Mouse (Mus musculus): Measurements from ENCODE around the gene Ier3.
A peak's percentile ranks its signal among the peaks of the same experiment; 100 is the strongest.

Gene Ier3

DNA sequence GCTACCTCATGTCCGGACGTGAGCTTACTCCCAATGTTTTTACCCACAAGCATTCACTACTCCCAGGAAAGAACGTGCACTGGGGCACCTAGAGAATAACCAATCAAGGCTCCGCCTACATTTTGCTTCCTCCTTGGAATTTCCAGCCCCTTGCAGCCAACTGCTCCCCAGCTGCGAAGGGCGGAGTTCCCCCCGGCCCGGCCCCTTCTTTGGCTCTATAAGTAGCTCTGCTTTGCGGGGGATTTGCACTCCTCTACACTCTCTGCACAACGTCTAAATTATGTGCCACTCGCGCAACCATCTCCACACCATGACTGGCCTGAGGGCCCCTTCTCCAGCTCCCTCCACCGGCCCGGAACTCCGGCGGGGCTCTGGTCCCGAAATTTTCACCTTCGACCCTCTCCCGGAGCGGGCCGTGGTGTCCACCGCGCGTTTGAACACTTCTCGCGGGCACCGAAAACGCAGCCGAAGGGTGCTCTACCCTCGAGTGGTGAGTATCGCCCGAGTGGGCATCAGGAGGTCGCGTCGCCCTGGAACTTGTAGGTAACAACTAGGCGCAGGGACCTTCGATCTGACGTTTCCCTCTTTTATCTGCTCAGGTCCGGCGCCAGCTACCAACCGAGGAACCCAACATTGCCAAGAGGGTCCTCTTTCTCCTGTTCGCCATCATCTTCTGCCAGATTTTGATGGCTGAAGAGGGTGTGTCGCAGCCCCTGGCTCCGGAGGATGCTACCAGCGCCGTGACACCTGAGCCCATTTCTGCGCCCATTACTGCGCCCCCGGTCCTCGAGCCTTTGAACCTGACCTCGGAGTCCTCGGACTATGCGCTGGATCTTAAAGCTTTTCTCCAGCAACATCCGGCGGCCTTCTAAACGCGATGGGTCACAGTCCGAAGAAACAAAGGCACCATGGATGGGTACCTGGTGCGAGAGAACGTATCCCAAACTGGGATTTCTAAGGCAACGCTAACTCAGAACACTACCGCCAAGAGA is at the start of gene Ier3:
Gene Ier3 (plus strand): TSS at position 246 of the 992 bp plus-strand sequence.
- peak; percentile 30 to 37 for DNase-seq (ENCODE audit: low spot score in 2 of 2)

DNA sequence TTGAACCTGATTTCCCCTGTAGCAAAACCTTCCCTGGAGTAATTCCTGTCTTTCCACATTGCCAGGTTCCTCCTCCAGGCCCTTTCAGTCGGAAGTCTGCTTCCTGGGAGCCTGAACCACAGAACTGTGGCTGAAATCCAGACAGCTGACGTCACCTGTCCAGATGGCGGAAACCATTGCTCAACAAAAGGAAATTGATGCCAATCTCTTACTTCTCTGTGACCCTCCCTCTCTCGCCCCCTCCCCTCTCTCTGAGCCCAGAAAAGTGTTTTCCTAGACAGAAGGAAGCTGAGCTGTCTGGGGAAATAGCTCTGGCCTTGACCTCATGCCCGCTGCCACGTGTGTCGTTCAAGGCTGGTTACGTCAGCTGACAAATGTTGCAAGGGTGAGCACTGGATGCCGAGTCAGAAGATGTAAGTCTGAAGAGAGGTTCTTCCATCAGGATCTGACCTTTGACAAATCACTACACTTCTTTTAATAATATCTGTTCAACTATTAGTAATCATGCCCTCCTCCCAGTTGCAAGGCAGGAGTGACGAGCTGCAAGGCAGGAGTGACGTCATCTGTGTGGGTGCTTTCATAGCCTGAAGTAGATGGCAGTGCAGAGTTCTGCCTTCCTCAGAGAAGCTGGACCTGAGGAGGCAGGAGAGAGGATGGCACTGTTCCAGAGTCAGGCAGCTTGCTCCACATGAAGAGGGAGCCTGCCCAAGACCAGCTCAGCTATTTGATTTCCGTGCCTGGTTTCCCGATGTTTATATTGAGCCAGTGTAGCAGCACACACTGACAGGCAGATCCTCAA is 44.5 kb upstream of the Ier3 start:
- no peak for DNase-seq (ENCODE audit: low spot score in 2 of 2)

DNA sequence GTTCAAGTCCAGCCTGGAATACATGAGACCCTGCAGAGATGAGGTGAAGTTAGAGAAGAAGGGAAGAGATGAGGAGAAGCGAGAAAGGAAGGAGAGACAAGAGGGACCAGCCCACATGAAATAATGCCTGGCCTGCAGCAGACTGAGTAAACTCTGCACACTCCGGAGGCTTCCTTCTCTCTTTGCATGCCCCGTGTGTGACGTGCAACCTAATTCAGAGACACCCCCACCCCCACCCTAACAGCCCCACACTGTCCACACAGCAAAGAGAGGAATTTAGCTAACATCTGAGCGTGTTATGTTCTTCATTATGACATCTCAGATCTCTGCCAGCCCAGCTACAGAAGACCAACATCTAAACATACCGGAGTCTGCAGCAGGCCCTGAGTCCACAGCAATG is 42.5 kb upstream of the Ier3 start:
- DNase-seq (ENCODE audit: low spot score in 2 of 2): no peak

DNA sequence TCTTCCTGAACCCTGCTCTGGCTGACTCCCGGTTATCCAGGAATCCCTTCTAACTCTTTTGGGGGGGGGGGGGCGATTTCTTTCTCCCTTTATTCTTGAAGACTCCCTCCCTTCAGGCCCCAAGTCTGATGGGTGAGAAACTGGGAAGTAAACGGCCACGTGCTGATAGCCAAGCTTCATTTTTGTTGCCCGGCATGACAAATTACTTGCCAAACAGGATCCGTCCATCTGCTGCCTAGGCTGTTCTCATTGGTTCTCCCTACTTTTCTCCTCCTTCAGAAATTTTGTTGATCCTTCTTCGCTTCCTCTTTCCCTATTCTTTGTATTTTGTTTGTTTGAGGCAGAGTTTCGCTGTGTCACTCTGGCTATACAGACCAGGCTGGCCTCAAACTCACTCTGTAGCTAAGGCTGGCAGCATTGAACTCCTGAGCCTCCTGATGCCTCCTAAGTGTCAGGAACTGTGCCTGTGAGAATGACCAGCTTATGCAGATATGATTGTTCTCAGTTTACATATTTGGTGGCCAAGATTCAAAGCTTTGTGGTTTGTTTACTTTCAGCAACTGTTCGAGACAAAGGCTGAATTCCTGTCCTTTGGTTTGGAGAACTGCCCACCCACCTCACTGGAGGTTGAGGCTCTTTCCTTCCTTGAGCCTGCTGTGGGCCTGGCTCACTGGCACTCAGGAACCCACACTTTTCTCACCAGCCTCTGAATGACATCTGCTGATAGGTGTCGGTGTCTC is 41.8 kb upstream of the Ier3 start:
- no peak for DNase-seq (ENCODE audit: low spot score in 2 of 2)

DNA sequence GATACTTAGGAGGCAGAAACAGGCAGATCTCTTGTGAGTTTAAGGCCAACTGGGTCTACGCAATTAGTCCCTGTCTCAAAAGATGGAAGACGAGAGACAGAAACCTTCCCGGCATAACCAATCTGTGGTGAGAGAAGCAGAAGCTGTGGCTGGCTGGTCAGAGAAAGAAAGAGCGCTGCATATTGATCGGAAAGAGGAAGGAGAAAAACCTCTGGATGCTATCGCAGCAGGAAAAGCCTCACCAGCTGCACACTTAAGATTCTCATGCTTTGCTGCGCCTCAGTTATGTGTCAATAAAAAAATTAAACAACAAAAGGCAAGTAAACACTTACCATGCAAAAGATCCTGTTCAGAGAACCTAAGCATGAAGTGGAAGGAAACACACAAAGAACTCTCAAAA is 41.1 kb upstream of the Ier3 start:
- no peak for DNase-seq (ENCODE audit: low spot score in 2 of 2)

DNA sequence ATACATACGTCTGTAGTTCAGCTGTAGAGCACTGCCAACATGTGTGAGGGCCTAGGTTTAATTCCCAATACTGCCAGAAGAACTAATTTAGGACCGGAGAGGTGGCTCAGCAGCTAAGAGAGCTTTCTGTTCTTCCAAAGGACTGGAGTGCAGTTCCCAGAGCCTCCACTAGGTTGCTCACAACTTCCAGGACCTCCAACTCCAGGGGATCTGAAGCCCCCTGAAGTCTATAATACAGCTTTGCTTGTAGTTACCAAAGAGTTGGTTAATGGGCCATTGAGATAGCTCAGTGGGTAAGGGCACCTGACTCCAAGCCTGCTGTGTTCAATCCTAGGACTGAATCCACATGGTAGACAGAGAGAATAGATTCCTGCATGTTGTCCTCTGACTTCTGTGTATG is 39.1 kb upstream of the Ier3 start:
- DNase-seq (ENCODE audit: low spot score in 2 of 2): peak in 1 of 2 experiments; percentile 44

DNA sequence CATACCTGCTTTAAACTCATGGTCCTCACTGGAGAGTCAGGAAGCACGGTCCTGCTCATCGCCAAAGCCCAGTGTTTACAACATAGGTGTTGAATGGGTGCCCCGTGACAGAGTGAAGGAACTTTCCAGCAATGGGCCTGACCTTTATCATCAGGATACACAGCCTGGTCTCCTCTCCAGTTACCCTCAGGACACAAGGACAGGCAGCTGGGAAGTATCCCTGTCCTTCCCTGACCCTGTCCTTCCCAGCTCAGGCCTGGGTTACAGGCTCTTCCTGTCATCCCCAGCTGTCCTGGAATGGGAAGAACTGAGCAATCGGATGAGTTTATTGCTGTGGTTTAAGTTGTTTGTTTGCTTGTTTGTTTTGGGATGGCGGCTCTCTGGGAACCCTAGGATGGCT is 38.6 kb upstream of the Ier3 start:
- no peak for DNase-seq (ENCODE audit: low spot score in 2 of 2)

DNA sequence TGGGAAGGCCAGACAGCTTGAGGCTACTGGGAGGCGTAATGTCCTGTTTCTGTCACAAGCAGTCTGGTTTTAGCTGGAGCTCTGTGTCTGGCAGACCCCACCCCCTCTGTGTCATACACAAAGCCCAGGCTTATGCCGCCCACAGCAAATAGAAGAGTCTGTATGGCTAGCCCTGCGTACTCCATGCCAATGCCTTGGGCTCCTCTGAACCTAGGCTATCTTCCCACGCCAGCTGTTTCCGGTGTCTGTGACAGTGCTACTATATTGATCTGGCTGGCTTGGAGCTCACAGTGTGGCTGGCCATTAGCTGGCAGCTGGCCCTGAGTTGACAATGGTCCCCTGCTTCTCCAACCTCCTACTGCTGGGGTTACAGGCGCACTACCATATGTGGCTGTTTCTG is 37.5 kb upstream of the Ier3 start:
- DNase-seq (ENCODE audit: low spot score in 2 of 2): no peak

DNA sequence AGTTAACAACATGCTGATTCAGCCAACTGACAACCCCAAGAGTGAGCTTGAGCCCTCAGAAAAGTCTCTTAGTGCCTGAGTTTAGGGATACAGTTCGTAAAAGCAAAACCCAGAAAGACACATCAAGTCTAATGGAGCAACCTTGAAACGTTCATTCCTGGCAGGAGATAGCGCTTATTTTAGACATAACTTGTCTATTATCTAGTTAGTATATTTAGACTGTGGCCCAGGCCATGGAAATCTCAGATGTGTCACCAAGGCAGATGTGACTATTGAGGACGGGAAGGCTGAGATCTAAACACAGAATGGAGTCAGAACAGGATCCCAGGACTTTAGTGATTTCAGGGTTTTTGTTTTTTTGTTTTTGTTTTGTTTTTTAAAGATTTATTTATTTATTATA is 36.3 kb upstream of the Ier3 start:
- DNase-seq (ENCODE audit: low spot score in 2 of 2): no peak

DNA sequence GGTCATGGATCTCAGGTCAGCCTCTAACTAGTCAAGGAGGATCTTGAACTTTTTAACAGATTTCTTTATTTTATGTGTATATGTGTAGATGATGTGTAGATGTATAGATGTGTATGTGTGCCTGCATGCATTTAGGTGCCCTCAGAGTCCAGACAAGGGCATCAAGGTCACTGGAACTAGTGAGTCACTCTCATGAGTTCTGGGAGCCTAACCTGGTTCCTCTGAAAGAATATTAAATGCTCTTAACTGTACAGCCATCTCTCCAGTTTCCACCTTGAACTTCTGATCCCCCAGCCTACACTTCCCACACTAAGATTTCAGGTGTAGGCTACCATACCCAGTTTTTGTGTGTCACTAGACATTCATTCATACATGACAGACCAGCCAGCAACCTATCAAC is 34.0 kb upstream of the Ier3 start:
- no peak for DNase-seq (ENCODE audit: low spot score in 2 of 2)

DNA sequence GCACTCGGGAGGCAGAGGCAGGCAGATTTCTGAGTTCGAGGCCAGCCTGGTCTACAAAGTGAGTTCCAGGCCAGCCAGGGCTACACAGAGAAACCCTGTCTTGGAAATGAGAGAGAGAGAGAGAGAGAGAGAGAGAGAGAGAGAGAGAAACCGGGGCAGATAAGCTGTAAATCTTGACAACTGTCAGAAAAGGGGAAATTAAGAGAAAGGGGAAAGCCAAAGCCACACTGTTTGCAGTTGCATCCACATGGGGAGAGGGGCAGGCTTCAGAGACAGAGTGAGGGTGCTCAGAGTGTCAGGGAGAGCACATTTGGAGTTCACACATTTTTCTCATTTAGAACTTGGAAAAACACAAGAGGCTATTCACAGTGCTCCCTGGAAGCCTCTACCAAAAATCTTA is 33.5 kb upstream of the Ier3 start:
- no peak for DNase-seq (ENCODE audit: low spot score in 2 of 2)

DNA sequence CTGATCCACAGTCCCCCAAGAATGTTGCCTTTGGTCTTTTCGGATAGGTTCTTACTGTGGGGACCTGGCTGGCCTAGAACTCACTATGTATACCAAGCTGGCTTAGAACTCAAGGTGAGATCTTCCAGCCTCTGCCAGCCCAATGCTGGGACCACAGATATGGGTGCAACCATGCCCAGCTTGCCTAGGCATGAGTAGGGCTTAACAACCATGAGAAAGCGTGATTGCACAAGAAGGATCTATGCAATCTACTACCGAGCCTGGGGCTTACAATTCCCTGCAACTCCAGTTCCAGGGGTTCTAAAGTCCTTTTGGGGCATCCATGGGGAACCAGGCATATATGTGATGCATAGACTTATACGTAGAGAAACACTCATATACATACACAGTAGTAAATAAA is 30.6 kb upstream of the Ier3 start:
- no peak for DNase-seq (ENCODE audit: low spot score in 2 of 2)

DNA sequence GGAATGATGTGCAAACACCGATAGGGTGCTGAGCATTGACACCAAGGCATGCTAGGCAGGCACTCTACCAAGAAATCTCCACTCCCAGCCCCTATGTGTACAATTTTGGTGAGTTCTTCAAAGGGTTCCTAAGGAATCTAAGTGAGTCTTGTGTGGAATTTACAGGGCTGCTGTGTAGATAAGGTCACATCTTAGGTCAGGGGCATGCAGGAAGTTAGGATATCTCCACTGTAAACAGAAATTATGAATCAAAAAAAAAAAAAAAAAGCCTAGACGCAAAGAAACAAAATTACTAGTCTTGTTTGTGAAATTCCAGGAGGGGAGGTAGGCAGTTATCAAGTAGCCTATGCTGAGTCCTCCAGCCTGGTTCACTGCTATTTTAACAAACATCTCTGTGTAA is 28.6 kb upstream of the Ier3 start:
- no peak for DNase-seq (ENCODE audit: low spot score in 2 of 2)

DNA sequence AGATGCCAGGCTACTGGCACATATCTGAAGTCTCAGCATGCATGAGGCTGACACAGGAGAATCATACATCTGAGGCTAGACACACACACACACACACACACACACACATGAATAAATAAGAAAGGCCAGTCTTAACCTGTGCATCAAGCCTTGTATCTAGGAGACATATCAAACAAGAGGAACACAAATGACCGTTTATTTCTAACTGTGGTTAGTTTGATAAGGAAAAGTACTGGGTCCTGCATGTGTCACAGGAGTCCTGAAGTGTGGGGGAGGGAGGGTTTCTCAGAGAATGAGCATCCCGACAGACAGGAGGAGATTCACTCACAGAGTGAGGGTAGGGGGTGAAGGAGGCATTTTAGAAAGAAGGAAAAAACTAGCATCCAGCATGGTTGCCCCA is 26.4 kb upstream of the Ier3 start:
- DNase-seq (ENCODE audit: low spot score in 2 of 2): no peak

DNA sequence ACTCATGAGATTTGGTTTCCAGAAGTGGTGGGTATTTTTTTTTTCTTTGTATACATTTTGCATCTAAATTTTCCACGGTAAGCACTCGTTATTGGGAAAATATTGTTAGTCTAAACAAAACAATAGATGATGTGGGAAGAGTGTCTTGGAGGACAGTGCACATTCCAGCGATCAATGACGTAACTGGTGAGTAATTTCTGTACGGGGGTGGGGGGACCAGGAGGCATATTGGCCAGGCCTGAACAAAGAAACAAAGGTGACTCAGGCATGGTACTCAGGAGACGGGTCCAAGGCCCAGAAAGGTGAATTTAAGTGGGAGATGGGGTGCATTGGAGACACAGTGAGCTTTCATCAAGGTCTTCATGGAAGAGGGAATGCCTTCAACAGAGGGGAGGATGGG is 25.8 kb upstream of the Ier3 start:
- no peak for DNase-seq (ENCODE audit: low spot score in 2 of 2)

DNA sequence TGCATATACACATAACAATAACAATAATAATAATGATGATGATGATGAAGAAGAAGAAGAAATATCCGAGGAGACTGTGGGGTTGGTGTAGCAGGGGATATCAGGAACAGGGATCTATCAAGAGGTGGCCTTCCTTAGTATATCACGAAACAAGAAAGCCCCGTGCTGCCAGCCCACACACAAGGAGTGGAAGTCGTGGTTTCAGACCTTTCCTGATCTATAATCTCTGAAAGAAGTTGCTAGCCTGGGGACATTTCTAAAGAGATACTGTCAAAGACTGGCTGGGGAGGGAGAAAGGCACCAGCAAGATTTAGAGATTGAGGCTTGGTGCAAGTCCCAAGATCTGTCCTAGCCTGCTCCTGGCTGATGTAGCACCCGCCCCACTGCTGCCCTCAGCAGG is 24.6 kb upstream of the Ier3 start:
- no peak for DNase-seq (ENCODE audit: low spot score in 2 of 2)

DNA sequence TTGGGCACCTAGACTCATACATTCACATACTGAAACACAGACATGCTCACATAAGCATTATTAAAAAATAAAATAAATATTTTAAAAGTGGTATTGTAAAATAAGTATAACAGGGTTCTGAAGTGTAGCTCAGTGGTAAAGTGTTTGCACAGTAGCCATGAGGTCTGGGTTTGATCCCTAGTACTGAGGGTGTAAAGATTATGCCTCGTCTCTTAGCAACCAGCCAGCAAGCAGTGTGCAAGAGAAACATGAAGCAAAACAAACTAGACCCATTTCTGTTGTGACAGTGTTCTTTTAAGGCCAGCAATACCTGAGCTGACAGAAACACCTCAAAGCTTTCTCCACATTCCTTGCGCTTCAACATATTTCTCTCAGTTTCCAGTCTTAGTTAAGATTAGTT is 20.6 kb upstream of the Ier3 start:
- no peak for DNase-seq (ENCODE audit: low spot score in 2 of 2)

DNA sequence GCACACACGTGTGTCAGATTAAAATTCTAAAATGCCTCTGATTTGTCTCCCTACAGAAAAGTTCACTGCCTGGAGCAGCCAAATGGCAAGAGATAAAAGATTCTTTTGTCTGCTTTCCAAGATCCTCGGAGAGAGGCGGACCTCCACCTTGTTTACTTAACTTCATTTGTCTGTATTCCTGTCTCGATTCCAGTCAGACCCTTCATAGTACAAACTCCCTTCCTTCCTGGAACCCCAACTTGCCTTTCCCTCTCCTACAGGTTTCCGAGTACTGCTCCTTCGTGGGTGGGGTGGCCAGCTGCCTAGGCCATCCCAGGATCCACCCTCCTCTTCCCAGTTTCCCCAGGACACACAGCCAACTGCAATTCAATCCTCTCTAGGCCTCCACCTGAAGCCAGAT is 18.5 kb upstream of the Ier3 start:
- DNase-seq (ENCODE audit: low spot score in 2 of 2): no peak

DNA sequence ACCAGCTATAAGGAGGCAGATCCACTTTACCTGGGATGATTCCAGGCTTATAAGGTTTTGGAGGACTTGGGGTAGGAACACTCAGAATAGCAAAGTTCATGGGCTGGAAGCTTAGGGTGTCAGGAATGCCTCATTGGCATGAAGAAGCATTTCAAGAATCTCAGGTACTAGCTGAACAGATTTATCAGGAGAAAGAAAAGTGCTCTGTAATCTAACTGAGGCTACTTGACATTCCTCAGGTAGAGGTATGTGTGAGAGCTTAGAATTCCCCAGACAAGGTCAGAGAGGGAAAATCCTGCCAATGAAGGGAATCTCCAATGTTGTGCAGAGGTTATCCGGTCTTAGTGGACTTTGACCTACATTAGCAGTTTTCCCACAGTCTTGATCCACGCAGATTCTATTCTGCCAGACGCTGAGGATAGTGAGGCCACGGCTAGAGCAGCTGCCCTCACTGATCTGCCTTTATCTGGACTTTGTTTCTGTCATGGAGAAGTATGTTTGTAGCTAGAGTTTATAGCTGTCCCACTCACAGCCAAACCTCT is 17.6 kb upstream of the Ier3 start:
- no peak for DNase-seq (ENCODE audit: low spot score in 2 of 2)

DNA sequence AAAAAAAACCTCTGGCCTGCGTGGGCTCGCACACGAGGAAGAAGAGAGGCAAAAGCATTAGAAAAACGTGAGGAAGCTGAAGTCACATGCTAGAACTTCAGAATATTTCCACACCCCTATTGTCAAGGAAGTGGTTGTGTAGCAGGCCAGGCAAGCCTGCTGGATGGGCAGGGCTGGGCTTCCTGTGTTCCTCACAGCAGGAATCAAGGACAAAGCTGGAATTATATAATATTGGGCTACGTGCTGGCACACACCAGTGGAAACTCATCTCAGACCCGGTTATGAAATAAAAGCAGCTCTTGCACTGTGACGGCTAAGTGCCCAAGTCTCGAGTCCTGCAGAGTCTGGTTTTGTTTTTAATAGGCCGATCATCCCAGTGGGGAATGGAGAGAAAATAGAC is 13.4 kb upstream of the Ier3 start:
- no peak for DNase-seq (ENCODE audit: low spot score in 2 of 2)

DNA sequence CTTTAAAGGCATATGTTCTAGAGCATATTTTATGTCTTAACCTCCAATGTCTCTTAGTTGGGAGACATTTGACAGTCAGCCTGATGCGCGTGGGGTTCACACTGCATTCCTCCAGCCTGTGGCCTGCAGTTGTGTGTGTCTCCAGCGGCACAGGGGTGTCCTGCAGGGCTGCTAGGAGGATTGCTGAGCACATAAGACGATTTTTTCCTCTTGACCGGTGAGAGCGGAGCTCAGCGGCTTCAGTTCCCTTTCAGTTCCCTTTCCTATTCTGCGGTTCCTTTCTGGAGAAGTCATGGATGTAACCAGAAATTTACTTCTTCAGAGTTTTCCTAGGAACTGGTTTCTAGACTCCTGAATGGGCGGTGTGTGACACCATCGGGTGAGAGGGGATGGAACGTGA is 12.1 kb upstream of the Ier3 start:
- DNase-seq (ENCODE audit: low spot score in 2 of 2): no peak
